Mouse (Mus musculus) testis, adult 2 months (tissue): Measurements from ENCODE around the gene Fance. TPM values are rescaled to one million over a fixed set of nuclear protein-coding genes. Genes with fewer than 3 reads are reported as not detected.
A peak's percentile ranks its signal among the peaks of the same experiment; 100 is the strongest.

Experiments used
- H3K27ac ChIP-seq: fragments of 200-500 bp; 2 replicates; pipeline ENCODE4 v1.5.1; 2012; ENCODE audit warnings: low read depth, low read length; ENCODE audit not compliant: control insufficient read depth, insufficient read depth
- H3K27me3 ChIP-seq: fragments of 200-500 bp; 2 replicates; pipeline ENCODE4 v1.6.1; 2012; ENCODE audit warnings: mild to moderate bottlenecking, low read length, moderate library complexity; ENCODE audit not compliant: control insufficient read depth, insufficient read depth
- H3K36me3 ChIP-seq: fragments of 200-500 bp; 2 replicates; pipeline ENCODE4 v1.6.1; 2012; ENCODE audit warnings: mild to moderate bottlenecking, low read length; ENCODE audit not compliant: control insufficient read depth, insufficient read depth
- H3K4me1 ChIP-seq: fragments of 200-500 bp; 2 replicates; pipeline ENCODE4 v1.6.1; 2012; ENCODE audit warnings: low read length; ENCODE audit not compliant: control insufficient read depth, insufficient read depth
- H3K4me3 ChIP-seq: fragments of 200-500 bp; 2 replicates; pipeline ENCODE4 v1.5.1; 2012; ENCODE audit warnings: low read depth, mild to moderate bottlenecking, low read length, moderate library complexity, mixed read lengths; ENCODE audit not compliant: control insufficient read depth
- CTCF ChIP-seq: fragments of 200-500 bp; IDR thresholded peaks from 2 replicates; pipeline ENCODE4 v1.5.1; 2012; ENCODE audit warnings: low read depth, mild to moderate bottlenecking, inconsistent platforms, low read length, moderate library complexity; ENCODE audit not compliant: control insufficient read depth, insufficient read depth, insufficient replicate concordance
- POLR2A ChIP-seq: fragments of 200-500 bp; IDR thresholded peaks from 2 replicates; pipeline ENCODE4 v1.6.1; 2012; ENCODE audit warnings: low read depth, mild to moderate bottlenecking, inconsistent platforms, low read length, moderate library complexity; ENCODE audit not compliant: control insufficient read depth
- polyA plus RNA-seq: library from polyadenylated mRNA; depleted of rRNA; stranded (reverse); fragments of >200 nt; gene quantifications from 2 replicates; pipeline ENCODE4 v1.2.3, GENCODE M21; 2012; rRNA removed

Gene Fance
- polyA plus RNA-seq, 1 experiment = 4.3 TPM

DNA sequence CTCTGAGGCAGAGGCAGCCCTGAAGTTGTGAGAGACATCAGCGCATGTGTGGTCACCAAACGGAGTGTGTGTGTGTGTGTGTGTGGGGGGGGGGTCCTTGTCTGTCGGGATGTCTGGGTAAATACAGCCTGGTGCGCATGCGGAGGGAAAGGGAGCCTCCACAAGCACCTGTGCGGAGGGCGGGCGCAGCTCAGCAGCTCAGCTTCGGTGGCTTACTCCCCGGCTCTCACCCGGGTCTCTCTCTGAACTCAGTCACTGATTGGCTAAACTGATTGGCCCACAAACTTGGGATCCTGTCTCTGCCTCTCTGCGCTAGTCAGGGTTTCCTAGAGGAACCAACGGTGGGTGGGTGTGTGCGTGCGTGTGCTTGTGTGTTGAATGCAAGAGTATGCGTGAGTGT, 61.2 kb downstream of the Fance start:
- Histone ChIP-seq H3K36me3 (no peaks in the 10 kb centered on the region), H3K4me3 (peak overlapping the region; percentile 28), H3K27ac (no peak overlapping the region), H3K27me3 (no peaks in the 10 kb centered on the region), H3K4me1 (peaks cover 10% of the 10 kb centered on the region)
- TF ChIP-seq POLR2A (no peak), CTCF (no peak)

DNA sequence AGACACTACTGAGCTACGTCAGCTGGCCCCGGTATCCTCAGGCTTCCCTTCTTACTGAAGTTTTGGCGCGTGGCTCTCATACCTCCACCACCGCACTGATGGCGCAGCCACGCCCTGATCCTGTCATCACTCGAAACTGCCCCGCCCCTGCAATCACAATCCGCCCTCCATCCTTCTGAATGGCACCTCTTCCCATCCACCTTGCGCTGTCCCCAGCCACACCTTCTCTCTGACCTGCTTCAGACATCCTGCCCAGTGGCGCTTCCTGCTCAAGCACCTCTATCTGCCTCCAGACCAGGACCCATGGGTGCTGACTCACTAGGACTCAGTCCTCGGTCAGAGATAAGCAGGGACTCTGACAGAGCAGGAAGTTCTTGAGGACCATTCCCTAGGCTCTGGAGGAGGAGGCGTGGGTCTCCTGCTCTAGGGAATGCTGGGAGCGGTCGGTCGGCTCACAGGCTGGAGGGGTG, 62.3 kb downstream of the Fance start:
- TF ChIP-seq CTCF (no peak), POLR2A (no peak)
- Histone ChIP-seq H3K4me1 (peaks cover 10% of the 10 kb centered on the region), H3K4me3 (peak overlapping the region; percentile 52), H3K27me3 (no peaks in the 10 kb centered on the region), H3K27ac (no peak overlapping the region), H3K36me3 (no peaks in the 10 kb centered on the region)

Other genes starting within 250 kb of the Fance start
- 4,001 and 4,433 TPM in 2 replicates for gene Tcp11, start 232.9 kb upstream of the Fance start, polyA plus RNA-seq
- 3.2 and 3.4 TPM in 2 replicates for gene Scube3, start 171.4 kb upstream of the Fance start, polyA plus RNA-seq
- gene Zfp523, start 136.4 kb upstream of the Fance start, polyA plus RNA-seq = 89.4 and 90.8 TPM in 2 replicates
- gene Def6, start 105.7 kb upstream of the Fance start, polyA plus RNA-seq = 1.7 and 2.8 TPM in 2 replicates
- 3.1 and 4.1 TPM in 2 replicates for gene Ppard, start 80.8 kb upstream of the Fance start, polyA plus RNA-seq
- 444 and 603 TPM in 2 replicates for gene Rpl10a, start 15.0 kb downstream of the Fance start, polyA plus RNA-seq
- 3.2 and 4.3 TPM in 2 replicates for gene Tead3, start 37.3 kb downstream of the Fance start, polyA plus RNA-seq
- 0.12 and 0.36 TPM in 2 replicates for gene Tulp1, start 51.7 kb downstream of the Fance start, polyA plus RNA-seq
- gene Fkbp5, start 204.0 kb downstream of the Fance start, polyA plus RNA-seq = 19.8 and 22.7 TPM in 2 replicates
- 513 and 515 TPM in 2 replicates for gene Armc12, start 217.3 kb downstream of the Fance start, polyA plus RNA-seq
- gene Clpsl2, start 235.9 kb downstream of the Fance start, polyA plus RNA-seq = not detected in 2 replicates
- gene Clps, start 247.2 kb downstream of the Fance start, polyA plus RNA-seq = 2.5 and 4.1 TPM in 2 replicates